Mouse (Mus musculus) ES-E14 (cell line): Measurements from ENCODE around the gene E4f1. TPM values are rescaled to one million over a fixed set of nuclear protein-coding genes. Genes with fewer than 3 reads are reported as not detected.

Source experiments
- DNase-seq: peaks from one replicate; pipeline ENCODE4 v3.0.0-alpha.2; 2013; ENCODE audit warnings: low read depth, low spot score
- H3K27ac ChIP-seq: 2 replicates; pipeline ENCODE4 v1.5.1; 2012; ENCODE audit warnings: low read depth, mild to moderate bottlenecking, low read length, moderate library complexity, mixed read lengths; ENCODE audit not compliant: poor library complexity, insufficient read depth, severe bottlenecking
- H3K36me3 ChIP-seq: 2 replicates; pipeline ENCODE4 v1.6.1; 2012; ENCODE audit warnings: mild to moderate bottlenecking, low read length, moderate library complexity, mixed read lengths; ENCODE audit not compliant: control insufficient read depth, poor library complexity, insufficient read depth, severe bottlenecking
- H3K4me1 ChIP-seq, 2 experiments: fragments of 150-350 bp in 1 of 2; sonication (generic) in 1 of 2; 2 replicates each; pipeline ENCODE4 v1.6.1; 2012; ENCODE audit warnings: low read length in 2 of 2, mild to moderate bottlenecking in 1 of 2, mixed read lengths in 1 of 2; ENCODE audit not compliant: control insufficient read depth in 2 of 2, insufficient read depth in 2 of 2, poor library complexity in 1 of 2
- H3K4me3 ChIP-seq, 2 experiments: fragments of 150-350 bp in 1 of 2; sonication (generic) in 1 of 2; 2 replicates each; pipeline ENCODE4 v1.5.1; 2012; ENCODE audit warnings: low read length in 2 of 2, low read depth in 1 of 2, mild to moderate bottlenecking in 1 of 2, mixed read lengths in 1 of 2; ENCODE audit not compliant: insufficient read depth in 1 of 2, poor library complexity in 1 of 2, severe bottlenecking in 1 of 2
- H3K9ac ChIP-seq: 2 replicates; pipeline ENCODE4 v1.6.1; 2012; ENCODE audit warnings: low read depth, mild to moderate bottlenecking, low read length, mixed read lengths; ENCODE audit not compliant: poor library complexity, insufficient read depth, severe bottlenecking
- H3K9me3 ChIP-seq: fragments of 150-350 bp; sonication (generic); 2 replicates; pipeline ENCODE4 v1.6.1; 2012; ENCODE audit warnings: low read depth, mild to moderate bottlenecking, low read length; ENCODE audit not compliant: control insufficient read depth, insufficient read depth
- CHD2 ChIP-seq: IDR thresholded peaks from 2 replicates; pipeline ENCODE4 v1.6.1; 2014; ENCODE audit warnings: mild to moderate bottlenecking, low read depth, low read length, inconsistent platforms
- HCFC1 ChIP-seq: IDR thresholded peaks from 2 replicates; pipeline ENCODE4 v1.6.1; 2012; ENCODE audit warnings: low read length, inconsistent platforms, borderline replicate concordance; ENCODE audit not compliant: insufficient read depth
- MAFK ChIP-seq: IDR thresholded peaks from 2 replicates; pipeline ENCODE4 v1.6.1; 2014; ENCODE audit warnings: mild to moderate bottlenecking, low read depth, low read length, inconsistent platforms; ENCODE audit not compliant: insufficient read depth
- ZC3H11A ChIP-seq: IDR thresholded peaks from 2 replicates; pipeline ENCODE4 v1.6.1; 2012; ENCODE audit warnings: low read depth, mild to moderate bottlenecking, inconsistent platforms, low read length, borderline replicate concordance
- ZNF384 ChIP-seq: IDR thresholded peaks from 2 replicates; pipeline ENCODE4 v1.6.1; 2012; ENCODE audit warnings: low read depth, low read length, inconsistent platforms
- in situ Hi-C, 2 experiments: fragments of 600-800 bp; cut with MboI; formaldehyde crosslinking; loops; one replicate each; pipeline ENCODE4 v1.15.1; 2025; ENCODE audit warnings: low sequenced_read_pairs in 2 of 2, inconsistent platforms in 1 of 2; ENCODE audit not compliant: unreplicated experiment in 2 of 2
- total RNA-seq: library from RNA; depleted of rRNA; stranded (reverse); fragments of 300-350 nt; gene quantifications from 2 replicates; pipeline ENCODE4 v1.2.3, GENCODE M21; 2012

The E4f1 gene
- total RNA-seq, 1 experiment, result 23.4 TPM

GRCm38 (mm10) chr17:24449507-24449906, 20.6 kb downstream of the E4f1 start:
- peaks cover 52% of the 10 kb centered on the region for H3K36me3 ChIP-seq
- no peak for DNase-seq

GRCm38 (mm10) chr17:24446590-24446989, 23.5 kb downstream of the E4f1 start:
- Histone ChIP-seq H3K4me1 (peaks cover 0 to 2% of the 10 kb centered on the region in 2 experiments; a peak in 1 of 4 replicates), H3K9me3 (no peaks in the 10 kb centered on the region), H3K4me3 (no peak overlapping the region), H3K27ac (no peak overlapping the region), H3K9ac (no peak overlapping the region), H3K36me3 (peaks cover 63% of the 10 kb centered on the region)
- TF ChIP-seq CHD2, result no peak
- TF ChIP-seq HCFC1, result no peak
- TF ChIP-seq MAFK, result no peak
- TF ChIP-seq ZC3H11A, result no peak
- TF ChIP-seq ZNF384, result no peak
- DNase-seq, result no peak
- in situ Hi-C loops, result no loop called here

More at GRCm38 (mm10) chr17:24449507-24449906, 20.6 kb downstream of the E4f1 start:
- TF ChIP-seq CHD2, result no peak
- no peak for TF ChIP-seq ZNF384
- TF ChIP-seq HCFC1, result no peak
- TF ChIP-seq MAFK, result no peak
- H3K4me3 ChIP-seq, result no peak overlapping the region
- 0 out of 4 replicates have a peak, but pooled peaks cover 0 to 2% of the 10 kb centered on the region in 2 experiments for H3K4me1 ChIP-seq
- no peak overlapping the region for H3K27ac ChIP-seq
- H3K9ac ChIP-seq, result no peak overlapping the region
- in situ Hi-C loops, result no loop called here
- H3K9me3 ChIP-seq, result no peaks in the 10 kb centered on the region

- Histone ChIP-seq H3K4me1 (peaks cover 0 to 2% of the 10 kb centered on the region in 2 experiments; a peak in 1 of 4 replicates), H3K4me3 (no peak overlapping the region), H3K9ac (no peak overlapping the region), H3K36me3 (peaks cover 49% of the 10 kb centered on the region), H3K9me3 (no peaks in the 10 kb centered on the region), H3K27ac (no peak overlapping the region)
- in situ Hi-C loops, result no loop called here
- DNase-seq, result no peak
- no peak for TF ChIP-seq MAFK
- no peak for TF ChIP-seq CHD2
- no peak for TF ChIP-seq ZNF384
- TF ChIP-seq ZC3H11A, result no peak
Observed at GRCm38 (mm10) chr17:24443409-24443808, 26.7 kb downstream of the E4f1 start.

- no peak for DNase-seq
- peaks cover 0 to 2% of the 10 kb centered on the region in 2 experiments; a peak in 1 of 4 replicates for H3K4me1 ChIP-seq
- no peak within 1 kb of the TSS for H3K9ac ChIP-seq
- H3K9me3 ChIP-seq, result no peaks in the 10 kb centered on the region
- in situ Hi-C loops, result no loop called here
- peak within 1 kb of the TSS in 1 of 2 experiments; percentile 21; a peak in 1 of 4 replicates for H3K4me3 ChIP-seq
- H3K36me3 ChIP-seq, result peaks cover 46% of the 10 kb centered on the region
- TF ChIP-seq MAFK, result no peak
- TF ChIP-seq ZNF384, result no peak
- TF ChIP-seq CHD2, result no peak
- no peak for TF ChIP-seq HCFC1
- no peak for TF ChIP-seq ZC3H11A
- no peak within 1 kb of the TSS for H3K27ac ChIP-seq
Observed at GRCm38 (mm10) chr17:24442632-24443155, 27.4 kb downstream of the E4f1 start, which contains the start of gene Dnase1l2. Gene Dnase1l2, minus strand, starts transcription at chr17:24443105.

GRCm38 (mm10) chr17:24442107-24442506, 28.0 kb downstream of the E4f1 start:
- TF ChIP-seq MAFK, result no peak
- no peak for TF ChIP-seq ZC3H11A
- TF ChIP-seq HCFC1, result no peak
- TF ChIP-seq ZNF384, result no peak
- TF ChIP-seq CHD2, result no peak
- Histone ChIP-seq H3K9me3 (no peaks in the 10 kb centered on the region), H3K9ac (no peak overlapping the region), H3K27ac (no peak overlapping the region), H3K36me3 (peaks cover 45% of the 10 kb centered on the region), H3K4me3 (peak overlapping the region in 1 of 2 experiments; percentile 21; a peak in 1 of 4 replicates), H3K4me1 (peaks cover 0 to 2% of the 10 kb centered on the region in 2 experiments; a peak in 1 of 4 replicates)
- no peak for DNase-seq
- in situ Hi-C loops, result no loop called here
